Mouse (Mus musculus) thymus, adult 2 months (tissue): ENCODE data around the gene Ces2a.

ENCODE experiments used
- CTCF ChIP-seq: fragments of 200-500 bp; IDR thresholded peaks from 2 replicates; pipeline ENCODE4 v1.5.1; 2012; ENCODE audit warnings: mild to moderate bottlenecking, control low read depth, low read length, moderate library complexity, borderline replicate concordance; ENCODE audit not compliant: control insufficient read depth, poor library complexity, insufficient read depth; ENCODE audit errors: extremely low read depth
- POLR2A ChIP-seq: fragments of 200-500 bp; IDR thresholded peaks from 2 replicates; pipeline ENCODE4 v1.6.1; 2012; ENCODE audit warnings: mild to moderate bottlenecking, low read length, control low read depth, moderate library complexity; ENCODE audit not compliant: control insufficient read depth, poor library complexity, insufficient read depth; ENCODE audit errors: extremely low read depth

- no peak for TF ChIP-seq CTCF
- no peak for TF ChIP-seq POLR2A
Observed at GRCm38 (mm10) chr8:104698556-104698955, 35.2 kb upstream of the Ces2a start.
